Mouse (Mus musculus) limb, embryonic 13.5 days (tissue): ENCODE results near the gene Phlpp1. TPM values are rescaled to one million over a fixed set of nuclear protein-coding genes. Genes with fewer than 3 reads are reported as not detected.

ENCODE experiments used
- ATAC-seq: fragments of 200-750 bp; cut with Nextera tagmentation; 2 replicates; pipeline ENCODE4 v1.8.0; 2017; ENCODE audit warnings: low read depth, moderate number of reproducible peaks, moderate TSS enrichment; ENCODE audit not compliant: low FRiP score
- H3K27ac ChIP-seq: fragments of 300-500 bp; sonication (generic); 2 replicates; pipeline ENCODE4 v1.5.1; 2015; ENCODE audit warnings: inconsistent platforms, mild to moderate bottlenecking, moderate library complexity
- H3K27me3 ChIP-seq: fragments of 300-500 bp; sonication (generic); 2 replicates; pipeline ENCODE4 v1.6.1; 2015; ENCODE audit warnings: mild to moderate bottlenecking, inconsistent platforms
- H3K36me3 ChIP-seq: fragments of 300-500 bp; sonication (generic); 2 replicates; pipeline ENCODE4 v1.6.1; 2015; ENCODE audit warnings: inconsistent platforms, mild to moderate bottlenecking, moderate library complexity
- H3K4me1 ChIP-seq: fragments of 300-500 bp; sonication (generic); 2 replicates; pipeline ENCODE4 v1.6.1; 2015; ENCODE audit warnings: inconsistent platforms
- H3K4me2 ChIP-seq: fragments of 300-500 bp; sonication (generic); replicated peaks from 2 replicates; pipeline ENCODE4 v1.6.1; 2015; ENCODE audit warnings: inconsistent platforms, mild to moderate bottlenecking, moderate library complexity
- H3K4me3 ChIP-seq: fragments of 300-500 bp; sonication (generic); 2 replicates; pipeline ENCODE4 v1.5.1; 2015; ENCODE audit warnings: moderate library complexity, mild to moderate bottlenecking, inconsistent platforms
- H3K9ac ChIP-seq: fragments of 300-500 bp; sonication (generic); 2 replicates; pipeline ENCODE4 v1.6.1; 2015; ENCODE audit warnings: mild to moderate bottlenecking, inconsistent platforms
- H3K9me3 ChIP-seq: fragments of 300-500 bp; sonication (generic); 2 replicates; pipeline ENCODE4 v1.6.1; 2016; ENCODE audit warnings: inconsistent platforms
- WGBS: fragments of 180-500 bp; shearing (Covaris S2); methylation state at CpG from one replicate; pipeline ENCODE4 v1.1.7; 2015; 5-methylcytosine and 5-hydroxymethylcytosine counted together
- polyA plus RNA-seq: library from polyadenylated mRNA; unstranded; fragments of >200 nt; fragmentation: Nextera tagmentation; extraction: Ambion mirVana; gene quantifications from 2 replicates; pipeline ENCODE4 v1.2.1, GENCODE M21; 2015

Gene Phlpp1
- polyA plus RNA-seq, 1 experiment from 2014 or later, result 3.7 TPM

DNA sequence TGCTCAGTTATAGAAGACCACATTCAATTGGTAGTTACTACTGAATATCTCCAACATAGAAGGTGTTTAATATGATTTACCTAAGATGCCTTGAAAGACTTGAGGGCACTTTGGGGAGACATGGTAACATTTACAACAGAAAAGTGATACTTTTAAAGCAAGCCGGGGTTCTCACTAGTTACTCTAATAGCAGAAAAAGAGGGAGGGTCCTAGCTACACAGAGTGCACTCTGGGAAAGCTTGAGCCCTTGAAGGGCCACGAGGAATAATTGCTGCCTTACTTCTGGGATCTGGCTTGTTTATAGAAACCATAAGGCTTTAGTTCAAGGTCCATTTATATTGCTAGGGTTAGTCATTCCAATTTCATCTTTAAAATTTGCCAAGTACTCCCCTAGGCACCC, 14.5 kb downstream of the Phlpp1 start:
- peak; percentile 64; the same call in 1 of the 2 replicates for ATAC-seq
- no peak overlapping the region for H3K4me3 ChIP-seq
- no peak overlapping the region for H3K4me2 ChIP-seq
- no peaks in the 10 kb centered on the region for H3K27me3 ChIP-seq
- no peaks in the 10 kb centered on the region for H3K9me3 ChIP-seq
- 9% methylated on average over 2 of the region's 2 CpGs for WGBS
- H3K36me3 ChIP-seq, result no peaks in the 10 kb centered on the region
- H3K9ac ChIP-seq, result no peak overlapping the region
- peaks cover 20% of the 10 kb centered on the region for H3K4me1 ChIP-seq
- H3K27ac ChIP-seq, result no peak overlapping the region

DNA sequence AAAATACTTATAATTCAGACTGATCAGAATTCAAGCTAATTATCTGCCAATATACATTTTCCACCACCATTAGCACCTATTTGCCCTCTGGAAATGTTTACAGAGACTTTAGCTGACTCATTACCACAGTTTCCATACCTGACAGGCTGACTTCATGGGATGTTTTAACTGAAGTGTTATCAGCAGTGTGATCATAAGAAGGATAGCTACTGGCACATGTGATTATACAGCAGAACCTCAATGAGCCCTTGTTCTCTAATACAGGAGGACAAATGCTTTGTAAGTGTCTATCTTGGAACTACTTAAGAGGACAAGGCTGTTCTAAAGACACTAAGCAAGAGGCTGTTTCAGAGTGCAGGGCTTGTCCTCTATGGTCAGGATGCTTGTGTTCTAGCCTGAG, 15.9 kb downstream of the Phlpp1 start:
- no peak for ATAC-seq
- Histone ChIP-seq H3K4me2 (no peak overlapping the region), H3K4me1 (peaks cover 20% of the 10 kb centered on the region), H3K27me3 (no peaks in the 10 kb centered on the region), H3K9me3 (no peaks in the 10 kb centered on the region), H3K27ac (no peak overlapping the region), H3K36me3 (no peaks in the 10 kb centered on the region), H3K9ac (no peak overlapping the region), H3K4me3 (no peak overlapping the region)

DNA sequence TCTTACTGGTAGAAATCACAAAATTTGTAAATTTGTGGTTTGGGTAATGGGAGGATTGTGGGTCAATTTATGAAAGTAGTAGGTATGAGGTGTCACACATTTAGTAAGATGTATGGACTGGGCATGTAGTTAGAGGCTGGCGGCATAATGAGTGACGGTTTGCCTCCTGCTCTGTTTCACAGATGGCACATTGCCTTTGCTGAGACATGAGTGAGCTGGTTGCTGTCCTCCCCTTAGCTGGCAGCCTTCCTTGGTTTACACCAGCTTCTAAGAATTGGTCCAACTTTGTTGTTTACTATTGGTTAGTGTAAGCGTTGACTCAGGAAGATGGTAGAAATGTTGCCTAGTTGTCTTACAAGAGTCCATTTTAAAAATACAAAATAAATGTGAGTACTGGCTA, 17.2 kb downstream of the Phlpp1 start:
- no peak overlapping the region for H3K27ac ChIP-seq
- no peaks in the 10 kb centered on the region for H3K36me3 ChIP-seq
- no peak overlapping the region for H3K4me3 ChIP-seq
- H3K9ac ChIP-seq, result no peak overlapping the region
- peaks cover 31% of the 10 kb centered on the region for H3K4me1 ChIP-seq
- H3K27me3 ChIP-seq, result no peaks in the 10 kb centered on the region
- H3K9me3 ChIP-seq, result no peaks in the 10 kb centered on the region
- 95% methylated on average over 3 of the region's 3 CpGs for WGBS
- H3K4me2 ChIP-seq, result no peak overlapping the region
- no peak for ATAC-seq

DNA sequence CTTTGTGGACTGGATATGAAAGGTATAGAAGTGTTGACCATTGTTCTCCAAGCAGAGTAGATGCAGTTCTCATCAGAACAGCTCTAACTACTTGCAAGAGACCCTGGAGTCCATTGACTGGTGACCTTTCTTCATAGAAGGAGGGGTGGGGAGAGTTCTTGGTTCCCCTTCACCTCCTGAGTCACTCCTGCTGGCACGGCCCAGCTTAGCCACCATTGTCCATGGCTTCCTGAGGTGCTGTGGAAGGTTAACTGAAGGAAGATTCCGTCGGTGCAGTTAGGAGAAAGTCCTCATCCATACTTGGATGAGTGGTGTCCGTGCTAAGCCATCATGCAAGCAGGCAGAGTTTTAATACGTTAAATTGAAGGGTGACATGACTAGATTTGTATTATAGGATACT, 17.8 kb downstream of the Phlpp1 start:
- no peaks in the 10 kb centered on the region for H3K9me3 ChIP-seq
- no peaks in the 10 kb centered on the region for H3K36me3 ChIP-seq
- H3K9ac ChIP-seq, result no peak overlapping the region
- H3K27ac ChIP-seq, result no peak overlapping the region
- WGBS, result 90% methylated on average over 5 of the region's 5 CpGs
- no peak for ATAC-seq
- no peaks in the 10 kb centered on the region for H3K27me3 ChIP-seq
- no peak overlapping the region for H3K4me3 ChIP-seq
- peaks cover 33% of the 10 kb centered on the region for H3K4me1 ChIP-seq
- no peak overlapping the region for H3K4me2 ChIP-seq

DNA sequence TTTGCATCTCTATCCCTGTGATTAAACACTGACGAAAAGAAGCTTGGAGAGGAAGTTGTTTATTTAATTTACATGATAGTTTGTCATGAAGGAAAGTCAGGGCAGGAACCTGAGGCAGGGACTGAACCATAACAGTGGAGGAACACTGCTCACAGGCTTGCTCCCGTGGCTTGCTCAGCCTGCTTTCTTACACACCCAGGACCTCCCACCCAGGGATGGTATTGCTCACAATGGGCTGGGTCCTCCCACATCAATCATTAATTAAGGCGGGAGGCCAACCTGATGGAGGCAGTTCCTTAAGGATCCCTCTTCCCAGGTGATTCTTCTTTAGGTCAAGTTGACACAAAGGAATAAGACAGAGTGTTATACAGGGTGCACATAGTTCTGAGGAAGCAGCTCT, 19.1 kb downstream of the Phlpp1 start:
- H3K4me1 ChIP-seq, result peaks cover 22% of the 10 kb centered on the region
- 73% methylated on average over 3 of the region's 3 CpGs for WGBS

DNA sequence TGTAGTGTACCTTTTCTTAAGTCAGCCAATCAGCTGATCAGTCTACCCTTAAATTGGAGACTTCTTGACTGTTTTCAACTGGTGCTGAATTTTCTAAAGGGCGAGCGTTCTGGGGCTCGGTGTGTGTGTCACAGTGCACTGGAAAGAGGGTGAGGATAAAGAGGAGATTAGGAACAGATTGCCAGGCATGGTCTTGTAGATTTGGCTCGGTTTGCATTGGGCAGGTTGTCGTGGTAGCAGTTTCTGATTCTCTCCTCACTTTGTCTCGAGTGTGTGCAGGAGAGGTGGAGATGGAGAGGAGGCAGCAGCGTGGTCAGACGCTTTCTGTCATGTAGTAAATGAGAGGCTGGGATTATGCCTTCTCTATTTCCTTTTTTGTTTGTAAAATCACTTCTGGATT, 20.3 kb downstream of the Phlpp1 start:
- peaks cover 14% of the 10 kb centered on the region for H3K4me1 ChIP-seq
- no peaks in the 10 kb centered on the region for H3K9me3 ChIP-seq
- WGBS, result 66% methylated on average over 8 of the region's 8 CpGs
- H3K36me3 ChIP-seq, result no peaks in the 10 kb centered on the region
- no peak overlapping the region for H3K9ac ChIP-seq
- H3K27ac ChIP-seq, result no peak overlapping the region; the same call in 1 of the 2 replicates
- no peak overlapping the region for H3K4me3 ChIP-seq
- no peak for ATAC-seq
- no peaks in the 10 kb centered on the region for H3K27me3 ChIP-seq
- H3K4me2 ChIP-seq, result no peak overlapping the region

More for the DNA sequence above, 19.1 kb downstream of the Phlpp1 start:
- Histone ChIP-seq H3K9ac (no peak overlapping the region), H3K4me2 (no peak overlapping the region), H3K27ac (no peak overlapping the region), H3K27me3 (no peaks in the 10 kb centered on the region), H3K4me3 (no peak overlapping the region), H3K36me3 (no peaks in the 10 kb centered on the region), H3K9me3 (no peaks in the 10 kb centered on the region)
- no peak for ATAC-seq

DNA sequence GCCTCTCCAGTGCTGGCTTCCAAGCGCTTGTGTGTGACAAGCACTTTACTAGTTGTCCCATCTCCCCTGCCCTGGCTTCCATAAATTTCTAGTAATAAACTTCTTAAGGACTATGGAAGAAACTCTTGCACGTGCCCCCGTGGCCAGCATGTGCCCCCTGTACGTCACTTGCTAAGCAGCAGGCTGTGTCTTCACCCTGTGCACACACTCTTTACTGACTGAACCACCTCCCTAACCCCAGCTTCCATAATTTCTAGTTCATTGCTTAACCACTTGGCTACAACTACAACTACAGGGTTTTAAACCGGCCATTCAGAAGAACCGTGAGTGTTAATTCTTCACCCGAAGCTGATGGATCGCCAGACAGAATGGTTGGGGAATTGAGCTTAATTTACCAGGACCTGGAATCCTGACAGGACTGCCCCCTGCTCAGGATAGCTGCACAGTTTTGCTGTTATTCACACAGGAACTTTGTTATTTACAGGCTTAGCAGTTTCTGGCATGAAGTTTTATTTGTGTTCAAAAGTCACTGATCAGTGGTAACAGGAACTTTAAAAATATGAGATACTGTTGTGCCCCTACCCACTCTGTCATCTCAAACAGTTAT, 21.4 kb downstream of the Phlpp1 start:
- H3K36me3 ChIP-seq, result no peaks in the 10 kb centered on the region
- WGBS, result 35% methylated on average over 8 of the region's 8 CpGs
- H3K4me2 ChIP-seq, result no peak overlapping the region
- H3K4me3 ChIP-seq, result no peak overlapping the region
- ATAC-seq, result no peak
- no peaks in the 10 kb centered on the region for H3K9me3 ChIP-seq
- peaks cover 14% of the 10 kb centered on the region for H3K4me1 ChIP-seq
- no peak overlapping the region for H3K27ac ChIP-seq
- no peaks in the 10 kb centered on the region for H3K27me3 ChIP-seq
- no peak overlapping the region for H3K9ac ChIP-seq

DNA sequence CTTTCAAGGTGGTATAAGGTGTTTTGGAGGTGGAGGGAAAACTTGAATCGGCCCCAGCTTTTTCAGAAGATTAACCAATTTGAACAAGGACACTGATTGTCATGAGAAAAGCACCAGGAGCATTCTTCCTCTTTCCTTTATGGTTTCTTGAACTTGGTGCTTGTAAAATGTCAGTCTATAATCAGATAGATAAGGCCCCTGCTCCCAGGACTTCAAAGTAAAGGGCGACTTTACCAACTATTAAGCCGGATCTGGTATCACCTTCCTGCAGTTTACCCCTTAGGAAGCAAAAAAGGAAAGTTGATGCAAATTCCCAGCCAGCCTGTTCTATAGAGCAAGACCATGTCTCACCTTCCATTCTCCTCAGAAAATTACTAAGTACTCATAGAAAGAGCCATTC, 21.9 kb downstream of the Phlpp1 start:
- H3K4me3 ChIP-seq, result no peak overlapping the region
- no peaks in the 10 kb centered on the region for H3K27me3 ChIP-seq
- H3K4me1 ChIP-seq, result peaks cover 14% of the 10 kb centered on the region
- whole genome bisulfite sequencing, result 32% methylated on average over 3 of the region's 3 CpGs
- H3K36me3 ChIP-seq, result no peaks in the 10 kb centered on the region
- ATAC-seq, result no peak
- no peak overlapping the region for H3K27ac ChIP-seq
- no peak overlapping the region for H3K9ac ChIP-seq
- no peak overlapping the region for H3K4me2 ChIP-seq
- no peaks in the 10 kb centered on the region for H3K9me3 ChIP-seq

DNA sequence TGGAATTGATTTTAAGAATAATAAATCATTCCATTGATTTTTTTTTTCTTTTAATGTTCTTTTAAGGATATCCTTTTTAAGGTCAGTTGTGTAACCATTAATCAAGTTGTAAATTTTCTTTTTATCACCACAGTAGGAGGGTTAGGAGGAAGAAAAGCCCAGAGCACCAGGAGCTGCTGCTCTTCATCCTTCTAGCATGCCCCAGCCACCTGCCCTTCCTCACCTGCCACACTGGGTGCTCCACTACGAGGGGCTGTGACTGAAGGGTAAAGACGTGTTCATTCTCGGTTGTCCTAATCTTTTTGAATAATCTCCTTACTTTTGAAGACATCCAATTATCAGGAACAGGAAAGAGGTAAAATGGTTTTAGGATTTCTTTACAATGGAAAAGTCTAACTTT, 22.7 kb downstream of the Phlpp1 start:
- no peaks in the 10 kb centered on the region for H3K36me3 ChIP-seq
- no peaks in the 10 kb centered on the region for H3K27me3 ChIP-seq
- no peak overlapping the region for H3K4me2 ChIP-seq
- no peak overlapping the region for H3K27ac ChIP-seq
- H3K9ac ChIP-seq, result no peak overlapping the region
- no peak overlapping the region for H3K4me3 ChIP-seq
- no peaks in the 10 kb centered on the region for H3K9me3 ChIP-seq
- peaks cover 18% of the 10 kb centered on the region for H3K4me1 ChIP-seq
- WGBS, result 48% methylated on average over 3 of the region's 3 CpGs
- ATAC-seq, result no peak

DNA sequence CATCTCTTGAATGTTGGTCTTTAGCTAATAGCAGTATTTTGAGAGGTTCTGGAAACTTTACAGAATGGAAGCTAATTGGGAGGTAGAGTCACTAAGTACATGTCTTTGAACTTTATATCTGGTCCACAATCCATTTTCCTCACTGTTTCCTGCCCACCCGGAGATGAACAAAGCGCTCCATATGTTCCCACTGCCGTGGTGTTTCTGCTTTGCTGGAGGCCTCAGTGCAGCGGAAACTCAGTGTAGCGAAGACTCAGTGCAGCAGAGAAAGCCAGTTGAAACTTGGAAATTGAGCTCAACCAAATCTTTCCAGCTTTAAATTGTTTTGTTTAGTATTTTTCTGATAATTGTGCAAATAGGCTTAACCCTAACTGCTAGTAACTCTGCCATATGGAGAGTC, 26.4 kb downstream of the Phlpp1 start:
- Histone ChIP-seq H3K36me3 (no peaks in the 10 kb centered on the region), H3K27me3 (no peaks in the 10 kb centered on the region), H3K9ac (no peak overlapping the region), H3K4me1 (peaks cover 30% of the 10 kb centered on the region), H3K4me3 (no peak overlapping the region), H3K27ac (no peak overlapping the region), H3K9me3 (no peaks in the 10 kb centered on the region), H3K4me2 (no peak overlapping the region)
- 65% methylated on average over 5 of the region's 5 CpGs for WGBS
- ATAC-seq, result no peak

DNA sequence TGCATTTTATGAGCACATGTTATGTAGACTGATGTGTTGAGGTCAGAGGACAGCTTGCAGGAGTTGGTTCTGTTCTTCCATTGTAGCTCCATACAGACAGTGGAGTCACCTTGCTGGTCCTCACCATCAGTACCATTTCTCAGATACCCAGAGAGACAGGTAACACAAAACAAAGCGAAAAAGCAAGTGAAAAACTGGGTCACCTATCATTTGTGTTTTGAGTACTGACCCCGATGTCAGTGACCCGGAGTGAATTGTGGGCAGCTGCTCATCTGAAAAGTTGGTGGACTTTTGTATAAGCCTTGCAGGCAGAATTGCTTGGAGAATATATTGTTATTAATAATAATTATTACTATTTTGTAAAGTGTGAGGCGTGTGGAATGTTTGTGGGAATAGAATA, 27.6 kb downstream of the Phlpp1 start:
- no peaks in the 10 kb centered on the region for H3K36me3 ChIP-seq
- H3K4me3 ChIP-seq, result no peak overlapping the region
- H3K4me2 ChIP-seq, result no peak overlapping the region
- WGBS, result 88% methylated on average over 4 of the region's 4 CpGs
- H3K9me3 ChIP-seq, result no peaks in the 10 kb centered on the region
- no peak overlapping the region for H3K9ac ChIP-seq
- no peak for ATAC-seq
- no peak overlapping the region for H3K27ac ChIP-seq
- peaks cover 25% of the 10 kb centered on the region for H3K4me1 ChIP-seq
- H3K27me3 ChIP-seq, result no peaks in the 10 kb centered on the region

DNA sequence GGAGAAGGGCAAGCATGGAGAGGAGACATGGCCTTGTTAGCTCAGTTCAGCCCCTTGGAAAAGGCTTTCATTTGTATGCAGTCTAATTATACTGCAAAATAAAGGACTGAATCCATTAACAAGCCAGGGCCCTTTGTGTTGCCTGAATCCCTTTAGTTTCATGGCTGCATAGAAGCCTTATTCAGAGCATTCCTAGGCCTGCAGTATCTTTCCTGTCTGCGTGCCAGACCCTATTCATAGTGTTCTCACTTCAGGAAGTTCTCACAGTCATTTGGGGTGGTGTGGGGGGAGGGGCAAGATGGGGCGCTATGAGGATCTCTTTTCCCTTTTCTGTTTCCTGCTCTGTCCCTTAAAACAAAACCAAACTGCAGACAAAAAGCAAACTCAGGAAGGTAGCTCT, 28.1 kb downstream of the Phlpp1 start:
- no peak overlapping the region for H3K4me3 ChIP-seq
- H3K36me3 ChIP-seq, result no peaks in the 10 kb centered on the region
- peaks cover 30% of the 10 kb centered on the region for H3K4me1 ChIP-seq
- WGBS, result 29% methylated on average over 2 of the region's 2 CpGs
- no peak overlapping the region for H3K9ac ChIP-seq
- H3K27ac ChIP-seq, result no peak overlapping the region; the same call in 1 of the 2 replicates
- H3K4me2 ChIP-seq, result no peak overlapping the region
- no peaks in the 10 kb centered on the region for H3K9me3 ChIP-seq
- no peak for ATAC-seq
- no peaks in the 10 kb centered on the region for H3K27me3 ChIP-seq

DNA sequence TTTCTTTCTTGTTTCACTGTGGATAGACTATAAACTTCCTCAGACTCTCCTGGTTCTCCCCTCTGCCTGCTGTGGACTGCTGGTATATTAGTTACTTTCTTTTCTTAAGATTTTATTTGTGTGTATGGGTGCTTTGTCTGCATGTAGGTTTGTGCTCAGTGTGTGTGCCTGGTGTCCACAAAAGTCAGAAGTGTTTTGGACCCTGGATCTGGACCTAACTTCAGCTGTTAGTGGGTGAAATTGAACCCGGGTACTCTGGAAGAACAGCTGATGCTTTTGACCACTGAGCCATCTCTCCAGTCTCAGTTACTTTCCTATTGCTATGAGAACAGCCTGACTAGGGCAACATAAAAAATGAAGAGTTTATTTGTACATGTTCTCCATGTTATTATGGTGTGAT, 29.5 kb downstream of the Phlpp1 start:
- ATAC-seq, result no peak

More for the DNA sequence above, 29.5 kb downstream of the Phlpp1 start:
- H3K4me2 ChIP-seq, result no peak overlapping the region
- no peaks in the 10 kb centered on the region for H3K27me3 ChIP-seq
- H3K36me3 ChIP-seq, result no peaks in the 10 kb centered on the region
- no peak overlapping the region for H3K9ac ChIP-seq
- no peaks in the 10 kb centered on the region for H3K9me3 ChIP-seq
- H3K4me3 ChIP-seq, result no peak overlapping the region
- WGBS, result 82% methylated on average over 1 of the region's 1 CpGs
- H3K27ac ChIP-seq, result no peak overlapping the region
- H3K4me1 ChIP-seq, result peaks cover 30% of the 10 kb centered on the region
